Mouse (Mus musculus): ENCODE measurements around the gene Olfr1293-ps. TPM values are rescaled to one million over a fixed set of nuclear protein-coding genes. Genes with fewer than 3 reads are reported as not detected.

Olfr1293-ps gene
- not detected in 2 replicates for polyA plus RNA-seq (2012)

DNA sequence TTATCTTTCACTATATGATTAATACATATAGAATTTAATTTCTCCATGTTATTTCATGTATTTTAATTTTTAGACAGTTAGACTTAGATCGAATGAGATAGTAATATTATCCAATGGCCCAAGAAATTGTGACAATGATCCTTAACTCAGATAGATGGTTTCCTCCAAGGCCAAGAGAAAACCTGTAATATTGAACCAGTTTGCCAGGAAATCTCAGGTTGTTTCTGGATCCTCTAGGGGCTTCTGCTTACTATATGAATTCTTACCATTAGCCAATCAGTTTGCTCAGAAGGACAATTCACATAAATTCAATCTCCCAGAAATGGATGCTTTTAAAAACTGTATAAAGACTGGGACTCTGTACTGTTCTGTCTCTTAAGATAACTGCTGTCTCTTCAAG, at the start of gene Olfr1293-ps:
Olfr1293-ps (plus strand) TSS at position 301 of the 400 bp plus-strand sequence.
- Histone ChIP-seq H3K36me3 (ENCODE audit: control insufficient read depth) (no peaks in the 10 kb centered on the region), H3K9me3 (ENCODE audit: control insufficient read depth, low read length) (peaks cover 10% of the 10 kb centered on the region), H3K27me3 (ENCODE audit: control insufficient read depth) (no peaks in the 10 kb centered on the region), H3K4me3 (replicated peaks) (no peak within 1 kb of the TSS), H3K4me1 (ENCODE audit: control insufficient read depth) (no peaks in the 10 kb centered on the region)
- no peak for TF ChIP-seq GATA1 (IDR thresholded peaks at IDR 0.05; ENCODE audit: low read length)
- TF ChIP-seq TAL1 (IDR thresholded peaks at IDR 0.05; ENCODE audit: low read length), result no peak

DNA sequence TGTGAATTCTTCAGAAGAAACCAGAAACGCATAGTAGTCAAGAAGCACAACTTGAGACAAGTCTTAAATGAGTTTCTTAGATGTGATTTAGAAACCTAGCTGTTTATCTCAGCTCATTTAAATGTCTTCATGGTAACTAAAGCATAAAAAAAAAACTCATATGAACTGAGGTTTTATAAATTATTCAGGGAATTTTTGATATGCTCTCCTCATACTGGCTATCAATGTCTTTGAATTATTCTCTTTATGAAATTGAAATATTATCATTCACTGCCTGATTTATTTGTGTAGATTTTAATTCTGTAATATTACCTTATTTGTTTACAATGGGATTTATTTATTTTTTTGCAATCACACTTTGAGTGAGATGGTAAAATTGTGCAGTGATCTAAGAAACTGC, 44.5 kb upstream of the Olfr1293-ps start, which contains the start of gene Olfr1289:
Olfr1289 (plus strand) TSS at position 301 of the 400 bp plus-strand sequence.
- H3K27me3 ChIP-seq (ENCODE audit: control insufficient read depth), result no peaks in the 10 kb centered on the region

DNA sequence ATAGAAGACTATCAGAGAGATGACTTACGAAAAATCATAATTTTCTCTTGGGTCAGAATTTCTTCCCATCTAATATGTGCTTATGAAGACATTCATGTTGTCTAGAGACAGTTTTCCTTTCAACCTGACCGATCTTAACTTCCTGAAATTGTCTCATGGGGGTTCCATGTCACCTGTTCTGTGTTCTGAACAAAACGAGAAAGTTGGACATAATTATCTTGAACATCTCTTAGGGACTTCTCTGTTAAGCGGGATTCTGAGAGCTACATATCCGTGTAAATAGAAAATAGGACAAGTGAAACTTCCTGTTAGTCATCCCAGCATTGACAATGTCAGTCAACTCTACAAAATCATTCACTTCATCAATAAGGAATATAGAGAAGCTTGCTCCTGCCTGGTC, 31.3 kb upstream of the Olfr1293-ps start, which contains the start of gene Olfr1290:
Olfr1290 (minus strand) TSS at position 101 of the 400 bp plus-strand sequence.
- H3K27me3 ChIP-seq (ENCODE audit: control insufficient read depth), result no peaks in the 10 kb centered on the region
- H3K36me3 ChIP-seq (ENCODE audit: control insufficient read depth), result no peaks in the 10 kb centered on the region
- no peak within 1 kb of the TSS for H3K4me3 ChIP-seq (replicated peaks)
- TF ChIP-seq TAL1 (IDR thresholded peaks at IDR 0.05; ENCODE audit: low read length), result no peak
- TF ChIP-seq GATA1 (IDR thresholded peaks at IDR 0.05; ENCODE audit: low read length), result no peak
- H3K4me1 ChIP-seq (ENCODE audit: control insufficient read depth), result no peaks in the 10 kb centered on the region
- H3K9me3 ChIP-seq (ENCODE audit: control insufficient read depth, low read length), result peaks cover 3% of the 10 kb centered on the region; the same call in 1 of the 2 replicates

More for the DNA sequence above, 44.5 kb upstream of the Olfr1293-ps start, which contains the start of gene Olfr1289:
- no peak within 1 kb of the TSS for H3K4me3 ChIP-seq (replicated peaks)
- TF ChIP-seq GATA1 (IDR thresholded peaks at IDR 0.05; ENCODE audit: low read length) (no peak), TAL1 (IDR thresholded peaks at IDR 0.05; ENCODE audit: low read length) (no peak)
- no peaks in the 10 kb centered on the region for H3K4me1 ChIP-seq (ENCODE audit: control insufficient read depth)
- H3K36me3 ChIP-seq (ENCODE audit: control insufficient read depth), result no peaks in the 10 kb centered on the region
- peaks cover 3% of the 10 kb centered on the region; the same call in 1 of the 2 replicates for H3K9me3 ChIP-seq (ENCODE audit: control insufficient read depth, low read length)

DNA sequence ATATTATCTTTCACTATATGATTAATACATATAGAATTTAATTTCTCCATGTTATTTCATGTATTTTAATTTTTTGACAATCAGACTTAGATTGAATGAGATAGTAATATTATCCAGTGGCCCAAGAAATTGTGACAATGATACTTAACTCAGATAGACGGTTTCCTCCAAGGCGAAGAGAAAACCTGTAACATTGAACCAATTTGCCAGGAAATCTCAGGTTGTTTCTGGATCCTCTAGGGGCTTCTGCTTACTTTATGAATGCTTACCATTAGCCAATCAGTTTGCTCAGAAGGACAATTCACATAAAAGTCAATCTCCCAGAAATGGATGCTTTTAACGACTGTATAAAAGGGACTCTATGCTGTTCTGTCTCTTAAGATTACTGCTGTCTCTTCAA, 28.1 kb upstream of the Olfr1293-ps start, which contains the start of gene Olfr1291-ps1:
Olfr1291-ps1 (plus strand) TSS at position 301 of the 400 bp plus-strand sequence.
- Histone ChIP-seq H3K4me3 (replicated peaks) (no peak within 1 kb of the TSS), H3K36me3 (ENCODE audit: control insufficient read depth) (no peaks in the 10 kb centered on the region), H3K27me3 (ENCODE audit: control insufficient read depth) (no peaks in the 10 kb centered on the region), H3K4me1 (ENCODE audit: control insufficient read depth) (no peaks in the 10 kb centered on the region), H3K9me3 (ENCODE audit: control insufficient read depth, low read length) (peaks cover 3% of the 10 kb centered on the region; the same call in 1 of the 2 replicates)
- TF ChIP-seq TAL1 (IDR thresholded peaks at IDR 0.05; ENCODE audit: low read length) (no peak), GATA1 (IDR thresholded peaks at IDR 0.05; ENCODE audit: low read length) (no peak)

DNA sequence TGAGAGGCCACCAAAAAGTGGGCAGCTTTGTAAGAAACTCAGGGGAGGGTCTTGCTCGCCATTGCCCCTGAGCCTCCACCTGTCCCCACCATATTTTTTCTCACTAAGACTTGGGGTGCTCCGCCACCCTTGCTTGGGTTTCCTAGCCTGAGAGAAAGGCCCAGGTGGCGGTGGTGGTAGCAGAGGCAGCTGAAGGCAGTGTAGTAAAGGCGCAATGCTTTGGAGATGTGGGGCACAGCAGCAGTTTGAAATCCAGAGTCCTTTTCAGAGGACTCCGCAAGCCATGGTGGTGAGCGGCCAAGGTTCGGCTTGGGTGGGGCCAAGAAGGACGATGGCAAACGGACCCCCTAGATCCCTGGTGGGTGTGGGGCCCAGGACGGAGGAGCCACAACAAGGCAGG, 7.6 kb upstream of the Olfr1293-ps start:
- H3K36me3 ChIP-seq (ENCODE audit: control insufficient read depth), result no peaks in the 10 kb centered on the region
- H3K9me3 ChIP-seq (ENCODE audit: control insufficient read depth, low read length), result peaks cover 12% of the 10 kb centered on the region
- H3K4me3 ChIP-seq (replicated peaks), result no peak overlapping the region
- no peak for TF ChIP-seq TAL1 (IDR thresholded peaks at IDR 0.05; ENCODE audit: low read length)
- TF ChIP-seq GATA1 (IDR thresholded peaks at IDR 0.05; ENCODE audit: low read length), result no peak
- H3K27me3 ChIP-seq (ENCODE audit: control insufficient read depth), result no peaks in the 10 kb centered on the region
- no peaks in the 10 kb centered on the region for H3K4me1 ChIP-seq (ENCODE audit: control insufficient read depth)

DNA sequence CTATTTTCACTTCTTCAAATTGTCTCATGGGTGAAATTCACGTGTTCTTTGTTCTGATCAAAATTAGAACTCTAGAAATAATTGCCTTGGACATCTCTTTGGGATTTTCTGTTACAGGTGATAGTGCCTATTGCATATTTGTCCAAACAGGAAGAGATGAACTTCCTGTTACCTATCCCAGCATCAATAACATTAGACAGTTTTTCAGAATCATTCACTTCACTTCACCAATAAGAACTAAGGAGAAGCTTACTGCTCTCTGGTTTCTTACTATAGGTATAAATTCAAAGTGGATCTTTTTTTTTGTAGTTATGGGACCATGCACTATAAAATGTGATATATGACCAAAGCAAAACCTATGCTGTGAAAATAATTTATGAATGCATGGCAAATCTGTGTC, 15.2 kb downstream of the Olfr1293-ps start, which contains the start of gene Olfr1294:
Olfr1294 (minus strand) TSS at position 101 of the 400 bp plus-strand sequence.
- Histone ChIP-seq H3K36me3 (ENCODE audit: control insufficient read depth) (no peaks in the 10 kb centered on the region), H3K27me3 (ENCODE audit: control insufficient read depth) (no peaks in the 10 kb centered on the region), H3K4me3 (replicated peaks) (no peak within 1 kb of the TSS), H3K4me1 (ENCODE audit: control insufficient read depth) (no peaks in the 10 kb centered on the region), H3K9me3 (ENCODE audit: control insufficient read depth, low read length) (peaks cover 3% of the 10 kb centered on the region)
- TF ChIP-seq GATA1 (IDR thresholded peaks at IDR 0.05; ENCODE audit: low read length) (no peak), TAL1 (IDR thresholded peaks at IDR 0.05; ENCODE audit: low read length) (no peak)

DNA sequence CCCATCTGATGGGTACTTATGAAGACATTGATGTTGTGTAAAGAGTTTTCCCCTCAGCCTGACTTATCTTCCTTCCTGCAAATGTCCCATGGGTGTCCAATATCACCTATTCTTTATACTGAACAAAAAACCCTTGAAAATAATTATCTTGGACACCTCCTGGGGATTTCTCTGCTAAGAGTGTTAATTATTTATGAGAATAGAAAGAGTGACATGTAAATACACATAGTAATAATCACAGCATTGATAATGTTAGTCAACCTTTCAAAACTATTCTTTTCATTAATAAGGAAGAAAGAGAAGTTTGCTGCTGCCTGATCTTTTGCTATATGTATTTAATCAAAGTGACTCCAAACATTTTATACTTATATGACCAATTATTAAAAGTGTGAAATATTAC, 44.6 kb downstream of the Olfr1293-ps start, which contains the start of gene Olfr1295:
Olfr1295 (minus strand) TSS at position 101 of the 400 bp plus-strand sequence.
- Histone ChIP-seq H3K9me3 (ENCODE audit: control insufficient read depth, low read length) (peaks cover 2% of the 10 kb centered on the region; the same call in 1 of the 2 replicates), H3K27me3 (ENCODE audit: control insufficient read depth) (no peaks in the 10 kb centered on the region), H3K36me3 (ENCODE audit: control insufficient read depth) (no peaks in the 10 kb centered on the region), H3K4me3 (replicated peaks) (no peak within 1 kb of the TSS), H3K4me1 (ENCODE audit: control insufficient read depth) (no peaks in the 10 kb centered on the region)
- TF ChIP-seq TAL1 (IDR thresholded peaks at IDR 0.05; ENCODE audit: low read length) (no peak), GATA1 (IDR thresholded peaks at IDR 0.05; ENCODE audit: low read length) (no peak)

Other genes with a start within 250 kb of the Olfr1293-ps start
- gene Olfr1278, start 235.1 kb upstream of the Olfr1293-ps start, polyA plus RNA-seq (2012), result not detected in 2 replicates
- gene Olfr1279, start 224.6 kb upstream of the Olfr1293-ps start, polyA plus RNA-seq (2012), result not detected in 2 replicates
- not detected in 2 replicates for gene Olfr1280, start 211.2 kb upstream of the Olfr1293-ps start, polyA plus RNA-seq (2012)
- not detected in 2 replicates for gene Olfr1281, start 198.7 kb upstream of the Olfr1293-ps start, polyA plus RNA-seq (2012)
- gene Olfr1282, start 189.1 kb upstream of the Olfr1293-ps start, polyA plus RNA-seq (2012), result not detected in 2 replicates
- gene Olfr1283, start 158.4 kb upstream of the Olfr1293-ps start, polyA plus RNA-seq (2012), result not detected in 2 replicates
- gene Olfr1284, start 149.7 kb upstream of the Olfr1293-ps start, polyA plus RNA-seq (2012), result not detected in 2 replicates
- not detected in 2 replicates for gene Olfr1286, start 102.1 kb upstream of the Olfr1293-ps start, polyA plus RNA-seq (2012)
- not detected in 2 replicates for gene Olfr1287, start 76.1 kb upstream of the Olfr1293-ps start, polyA plus RNA-seq (2012)
- not detected in 2 replicates for gene Olfr1288, start 51.1 kb upstream of the Olfr1293-ps start, polyA plus RNA-seq (2012)
- not detected in 2 replicates for gene Olfr1289, start 44.4 kb upstream of the Olfr1293-ps start, polyA plus RNA-seq (2012)
- not detected in 2 replicates for gene Olfr1290, start 31.4 kb upstream of the Olfr1293-ps start, polyA plus RNA-seq (2012)
- gene Olfr1291-ps1, start 28.0 kb upstream of the Olfr1293-ps start, polyA plus RNA-seq (2012), result 0.01 TPM in 1 of 2 replicates, not detected in the other
- gene Olfr1294, start 15.1 kb downstream of the Olfr1293-ps start, polyA plus RNA-seq (2012), result not detected in 2 replicates
- not detected in 2 replicates for gene Olfr1295, start 44.5 kb downstream of the Olfr1293-ps start, polyA plus RNA-seq (2012)
- 0.01 TPM in 1 of 2 replicates, not detected in the other for gene Olfr1297, start 101.3 kb downstream of the Olfr1293-ps start, polyA plus RNA-seq (2012)
- gene Olfr1298, start 124.0 kb downstream of the Olfr1293-ps start, polyA plus RNA-seq (2012), result not detected in 2 replicates
- not detected in 2 replicates for gene Olfr1299, start 136.2 kb downstream of the Olfr1293-ps start, polyA plus RNA-seq (2012)
- gene Olfr1301, start 225.8 kb downstream of the Olfr1293-ps start, polyA plus RNA-seq (2012), result not detected in 2 replicates